Mouse (Mus musculus): ENCODE measurements around the gene Cacng7. TPM values are rescaled to one million over a fixed set of nuclear protein-coding genes. Genes with fewer than 3 reads are reported as not detected.
"Not testable (repeated sequence)": the region's sequence is repeated elsewhere in the genome, so short reads cannot be mapped to it uniquely, and the experiment has no call there.

Cacng7 gene
- total and polyA plus RNA-seq, 3 experiments: 4.3 to 6.7 (median 5.4) TPM

DNA sequence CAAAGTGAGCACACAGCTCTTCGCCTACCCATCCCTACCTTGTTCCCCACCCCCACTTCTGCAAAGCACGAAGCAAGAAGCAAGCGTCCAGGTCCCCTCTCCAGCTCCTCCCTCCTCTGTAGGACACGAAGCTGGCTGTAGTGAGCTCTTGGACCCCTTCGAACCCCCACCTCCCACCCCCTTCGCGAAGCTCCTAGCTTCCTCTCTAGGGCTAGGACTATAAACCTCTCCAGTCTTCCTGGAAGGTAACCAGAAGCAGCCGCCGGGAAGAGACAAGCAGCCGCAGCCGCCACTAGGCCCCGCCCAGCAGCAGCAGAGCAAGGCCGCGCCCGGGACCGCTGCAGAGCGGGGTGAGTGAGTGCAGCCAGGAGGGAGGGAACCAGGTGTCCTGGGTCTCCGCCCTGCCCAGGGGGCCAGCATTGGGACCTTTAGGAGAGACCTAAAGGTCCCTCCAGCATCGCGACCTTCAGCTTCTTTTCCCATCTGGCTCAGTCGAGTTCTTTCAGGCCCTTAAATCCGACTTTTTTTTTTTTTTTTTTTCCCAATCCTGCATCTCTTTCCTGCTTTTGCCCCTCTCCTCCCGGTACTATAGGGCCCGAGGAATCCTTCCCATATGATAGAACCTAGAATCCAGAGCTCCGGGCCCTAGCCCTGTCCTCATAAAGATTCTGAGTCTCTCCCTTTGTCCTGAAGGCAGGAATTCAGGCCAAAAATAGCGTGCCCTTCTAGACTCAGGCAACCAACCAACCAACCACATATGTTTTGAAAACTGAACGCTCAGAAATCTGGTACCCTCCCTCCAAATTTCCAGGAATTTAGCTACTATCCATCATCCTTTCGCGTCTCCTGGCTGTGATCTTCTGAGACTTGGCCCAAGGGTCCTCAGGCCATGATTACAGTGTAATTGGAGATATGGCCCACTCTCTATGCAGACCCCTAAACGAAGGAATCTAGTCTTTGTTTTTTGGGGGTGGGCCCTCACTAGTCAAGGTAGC is 43.5 kb upstream of the Cacng7 start, which contains the start of the genes Myadm and Prkcg:
Myadm (plus strand) TSS at position 105 of the 995 bp plus-strand sequence.
Prkcg (plus strand) TSS at position 204 of the 995 bp plus-strand sequence.
- H3K4me1 ChIP-seq (ENCODE audit: control insufficient read depth, insufficient read depth, low read length): peaks cover 9% of the 10 kb centered on the region
- H3K27ac ChIP-seq: peak within 1 kb of the TSS; percentile 96
- H3K9ac ChIP-seq (ENCODE audit: low read depth, low read length): peak within 1 kb of the TSS; percentile 84
- DNase-seq: peak; percentile 90 to 92
- H3K27me3 ChIP-seq (ENCODE audit: control insufficient read depth, insufficient read depth, low read length): no peaks in the 10 kb centered on the region
- WGBS: 1% methylated on average over 29 of the region's 30 CpGs
- intact Hi-C loops (cut with DNase I): no loop called here
- H3K36me3 ChIP-seq (ENCODE audit: control insufficient read depth, insufficient read depth, low read length): peaks cover 9% of the 10 kb centered on the region
- peak within 1 kb of the TSS; percentile 69 for H3K4me3 ChIP-seq
- TF ChIP-seq EP300 (IDR thresholded peaks at IDR 0.05; ENCODE audit: insufficient read depth, low read depth, low read length) (no peak), POLR2A (IDR thresholded peaks at IDR 0.05; ENCODE audit: insufficient read depth, low read depth, low read length) (peak; percentile 78)
- H3K79me2 ChIP-seq (replicated peaks; ENCODE audit: control insufficient read depth, insufficient read depth, low read length): peaks cover 2% of the 10 kb centered on the region

DNA sequence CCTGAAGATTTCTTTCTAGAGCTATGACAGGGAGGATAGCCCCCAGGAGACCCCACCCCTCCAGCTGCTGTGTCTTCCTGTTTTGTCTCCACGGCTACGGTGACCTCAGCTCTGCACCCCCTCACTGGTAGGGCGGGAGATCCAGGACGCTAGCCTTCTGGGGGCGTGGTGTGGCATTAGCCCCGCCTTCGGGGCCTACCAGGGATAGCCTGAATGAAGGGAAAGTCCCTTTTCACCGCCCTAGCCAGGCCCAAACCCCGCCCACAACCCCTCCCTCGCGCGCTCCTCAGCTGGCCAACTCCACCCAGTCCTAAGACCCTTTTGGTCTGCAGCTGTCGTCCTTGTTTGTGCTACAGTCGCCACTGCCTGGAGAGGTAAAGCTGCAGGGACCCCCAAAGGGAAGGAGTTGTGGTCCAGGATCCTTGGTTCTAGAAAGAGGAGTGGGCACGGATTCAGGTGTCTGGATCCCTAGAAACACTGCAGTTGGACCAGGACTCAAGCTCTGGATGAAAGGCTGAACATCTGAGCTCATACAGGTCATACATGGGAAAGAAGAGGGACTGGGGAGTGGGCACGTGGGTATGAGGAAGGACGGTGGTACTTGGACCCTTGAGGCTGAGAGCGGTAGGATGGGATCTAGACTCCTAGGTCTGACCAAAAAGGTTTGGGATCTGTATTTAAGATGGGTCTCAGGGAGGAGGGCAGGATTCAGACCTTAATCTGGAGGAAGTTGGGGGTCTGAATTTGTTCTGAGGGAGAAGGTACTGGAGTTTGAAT is 42.3 kb upstream of the Cacng7 start:
- peaks cover 11% of the 10 kb centered on the region for H3K4me1 ChIP-seq (ENCODE audit: control insufficient read depth, insufficient read depth, low read length)
- H3K27me3 ChIP-seq (ENCODE audit: control insufficient read depth, insufficient read depth, low read length): no peaks in the 10 kb centered on the region
- peak overlapping the region; percentile 96 for H3K27ac ChIP-seq
- H3K36me3 ChIP-seq (ENCODE audit: control insufficient read depth, insufficient read depth, low read length): peaks cover 16% of the 10 kb centered on the region
- DNase-seq: peak; percentile 97 to 99
- peak; percentile 84 for TF ChIP-seq EP300 (IDR thresholded peaks at IDR 0.05; ENCODE audit: insufficient read depth, low read depth, low read length)
- peak; percentile 98 for TF ChIP-seq POLR2A (IDR thresholded peaks at IDR 0.05; ENCODE audit: insufficient read depth, low read depth, low read length)
- TF ChIP-seq CTCF (IDR thresholded peaks at IDR 0.05): no peak
- 2% methylated on average over 18 of the region's 18 CpGs for WGBS
- intact Hi-C loops (cut with DNase I): loop anchor here (1.0 to 10.0 kb wide), 3 partner anchors 10 to 1204 kb away; partner anchors contain the start of gene Rps9
- H3K4me3 ChIP-seq: peak overlapping the region; percentile 69
- peaks cover 2% of the 10 kb centered on the region for H3K79me2 ChIP-seq (replicated peaks; ENCODE audit: control insufficient read depth, insufficient read depth, low read length)
- peak overlapping the region; percentile 84 for H3K9ac ChIP-seq (ENCODE audit: low read depth, low read length)

DNA sequence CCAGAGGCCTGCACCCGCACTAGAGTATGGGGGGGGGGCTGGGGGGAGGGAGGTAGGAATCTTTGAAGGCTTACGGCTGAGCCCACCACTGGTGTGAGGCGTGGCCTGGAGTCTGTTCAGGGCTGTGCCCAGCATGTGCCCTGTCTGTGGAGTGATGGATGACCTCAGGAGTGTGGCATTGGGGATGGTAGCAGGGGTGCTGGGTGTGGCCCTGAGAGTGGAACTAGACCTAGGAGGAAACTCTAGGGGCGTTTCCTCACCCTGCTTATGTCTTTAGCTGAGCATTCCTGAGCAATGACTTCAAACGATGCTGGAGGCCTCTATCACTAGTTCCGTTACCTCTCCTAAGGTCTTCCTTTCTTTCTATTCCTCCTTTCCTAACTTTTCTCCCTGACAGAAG is 41.6 kb upstream of the Cacng7 start:
- peak overlapping the region; percentile 69 for H3K4me3 ChIP-seq
- intact Hi-C loops (cut with DNase I): loop anchor here (10.0 kb wide), 2 partner anchors 414 to 1204 kb away; partner anchors contain the start of gene Rps9
- DNase-seq: peak; percentile 64 to 68
- peaks cover 23% of the 10 kb centered on the region for H3K36me3 ChIP-seq (ENCODE audit: control insufficient read depth, insufficient read depth, low read length)
- H3K79me2 ChIP-seq (replicated peaks; ENCODE audit: control insufficient read depth, insufficient read depth, low read length): peaks cover 2% of the 10 kb centered on the region
- 19% methylated on average over 6 of the region's 6 CpGs for WGBS
- H3K27ac ChIP-seq: peak overlapping the region; percentile 96
- H3K27me3 ChIP-seq (ENCODE audit: control insufficient read depth, insufficient read depth, low read length): no peaks in the 10 kb centered on the region
- TF ChIP-seq POLR2A (IDR thresholded peaks at IDR 0.05; ENCODE audit: insufficient read depth, low read depth, low read length): peak; percentile 49
- TF ChIP-seq EP300 (IDR thresholded peaks at IDR 0.05; ENCODE audit: insufficient read depth, low read depth, low read length): no peak
- H3K9ac ChIP-seq (ENCODE audit: low read depth, low read length): peak overlapping the region; percentile 83
- H3K4me1 ChIP-seq (ENCODE audit: control insufficient read depth, insufficient read depth, low read length): peaks cover 12% of the 10 kb centered on the region

DNA sequence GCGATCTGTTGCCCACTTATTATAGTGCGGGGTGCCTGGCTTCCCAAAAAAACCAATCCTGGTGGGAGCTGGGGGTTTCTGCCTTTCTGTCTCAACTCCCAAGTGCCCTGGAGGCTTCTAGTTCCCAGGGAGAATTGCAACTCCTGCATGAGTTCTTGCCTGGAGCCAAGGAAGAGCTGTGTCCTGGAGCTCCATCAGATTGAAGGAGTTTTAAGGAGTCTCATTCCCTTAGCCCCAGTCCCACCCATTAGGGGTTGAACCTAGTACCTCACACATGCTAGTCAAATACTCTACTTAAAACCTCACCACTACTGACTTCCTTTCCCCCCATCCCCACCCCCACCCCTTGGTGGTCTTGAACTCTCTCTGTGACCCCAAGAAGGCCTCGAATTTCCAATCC is 41.0 kb upstream of the Cacng7 start:
- Histone ChIP-seq H3K27ac (peak overlapping the region; percentile 96), H3K36me3 (ENCODE audit: control insufficient read depth, insufficient read depth, low read length) (peaks cover 29% of the 10 kb centered on the region), H3K4me3 (peak overlapping the region; percentile 69), H3K27me3 (ENCODE audit: control insufficient read depth, insufficient read depth, low read length) (no peaks in the 10 kb centered on the region), H3K4me1 (ENCODE audit: control insufficient read depth, insufficient read depth, low read length) (peaks cover 15% of the 10 kb centered on the region), H3K9ac (ENCODE audit: low read depth, low read length) (peak overlapping the region; percentile 51), H3K79me2 (replicated peaks; ENCODE audit: control insufficient read depth, insufficient read depth, low read length) (peaks cover 3% of the 10 kb centered on the region)
- TF ChIP-seq POLR2A (IDR thresholded peaks at IDR 0.05; ENCODE audit: insufficient read depth, low read depth, low read length) (no peak), EP300 (IDR thresholded peaks at IDR 0.05; ENCODE audit: insufficient read depth, low read depth, low read length) (no peak), CTCF (IDR thresholded peaks at IDR 0.05) (no peak)
- intact Hi-C loops (cut with DNase I): loop anchor here (1.0 to 10.0 kb wide), 3 partner anchors 15 to 1203 kb away; partner anchors contain the start of gene Rps9
- 34% methylated on average over 3 of the region's 3 CpGs for WGBS
- no peak for DNase-seq

DNA sequence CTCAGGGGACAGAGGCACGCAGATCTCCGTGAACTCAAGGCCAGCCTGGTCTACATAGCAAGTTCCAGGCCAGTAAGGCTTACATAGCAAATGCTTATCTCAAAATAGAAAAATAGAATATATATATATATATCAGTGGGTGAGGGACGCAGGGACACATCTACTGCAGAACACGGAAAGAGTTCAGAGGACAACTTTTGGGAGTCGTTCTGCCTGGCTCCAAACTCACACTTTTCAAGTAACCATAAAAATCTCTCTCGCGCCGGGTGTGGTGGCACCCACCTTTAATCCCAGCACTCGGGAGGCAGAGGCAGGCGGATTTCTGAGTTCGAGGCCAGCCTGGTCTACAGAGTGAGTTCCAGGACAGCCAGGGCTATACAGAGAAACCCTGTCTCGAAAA is 40.5 kb upstream of the Cacng7 start:
- peak overlapping the region; percentile 69 for H3K4me3 ChIP-seq
- H3K79me2 ChIP-seq (replicated peaks; ENCODE audit: control insufficient read depth, insufficient read depth, low read length); H3K27me3 ChIP-seq (ENCODE audit: control insufficient read depth, insufficient read depth, low read length): not testable (repeated sequence)
- peak in 1 of 2 experiments; percentile 38 for DNase-seq
- H3K27ac ChIP-seq: peak overlapping the region; percentile 96
- H3K9ac ChIP-seq (ENCODE audit: low read depth, low read length): peak overlapping the region; percentile 51
- 21% methylated on average over 12 of the region's 12 CpGs for WGBS
- peaks cover 33% of the 10 kb centered on the region for H3K36me3 ChIP-seq (ENCODE audit: control insufficient read depth, insufficient read depth, low read length)
- peaks cover 20% of the 10 kb centered on the region for H3K4me1 ChIP-seq (ENCODE audit: control insufficient read depth, insufficient read depth, low read length)
- intact Hi-C loops (cut with DNase I): loop anchor here (1.0 to 10.0 kb wide), 3 partner anchors 16 to 1203 kb away; partner anchors contain the start of gene Rps9

Measured in heart, adult 2 months (tissue).